Mouse (Mus musculus) layer of hippocampus, postnatal 36 days (tissue): ENCODE data around the gene Hs6st2. TPM values are rescaled to one million over a fixed set of nuclear protein-coding genes. Genes with fewer than 3 reads are reported as not detected.

Experiments used
- DNase-seq, 2 experiments: peaks; one replicate each; pipeline ENCODE4 v3.0.0; 2022
- total RNA-seq, 2 experiments: library from RNA; stranded (reverse); gene quantifications; 2 replicates each; pipeline ENCODE4 v1.2.3; 2021

The Hs6st2 gene
- total RNA-seq, result 10 to 100 TPM; 19.4 to 24.4 TPM

- DNase-seq, result no peak
Observed at GRCm38 (mm10) chrX:51681756-51682155, at the start of gene Hs6st2. TSS of gene Hs6st2 (minus strand) at chrX:51681856.

- DNase-seq, result no peak
Observed at GRCm38 (mm10) chrX:51714086-51714745, 32.6 kb upstream of the Hs6st2 start.

- no peak for DNase-seq
Observed at GRCm38 (mm10) chrX:51712996-51713395, 31.3 kb upstream of the Hs6st2 start.

- no peak for DNase-seq
Observed at GRCm38 (mm10) chrX:51702823-51703222, 21.2 kb upstream of the Hs6st2 start.

GRCm38 (mm10) chrX:51699079-51699478, 17.4 kb upstream of the Hs6st2 start:
- no peak for DNase-seq

- no peak for DNase-seq
Observed at GRCm38 (mm10) chrX:51686048-51686949, 4.6 kb upstream of the Hs6st2 start.

GRCm38 (mm10) chrX:51684336-51685056, 2.8 kb upstream of the Hs6st2 start:
- DNase-seq, result no peak

GRCm38 (mm10) chrX:51681170-51681667, 437 bp downstream of the Hs6st2 start:
- DNase-seq, result peak; percentile 5 to 15

GRCm38 (mm10) chrX:51680428-51681169, 1.1 kb downstream of the Hs6st2 start:
- peak; percentile 9 to 13 for DNase-seq

GRCm38 (mm10) chrX:51679601-51680427, 1.8 kb downstream of the Hs6st2 start:
- peak; percentile 5 to 18 for DNase-seq

GRCm38 (mm10) chrX:51658236-51658635, 23.4 kb downstream of the Hs6st2 start:
- no peak for DNase-seq

GRCm38 (mm10) chrX:51642661-51643257, 38.9 kb downstream of the Hs6st2 start:
- no peak for DNase-seq

GRCm38 (mm10) chrX:51635756-51636155, 45.9 kb downstream of the Hs6st2 start:
- no peak for DNase-seq

GRCm38 (mm10) chrX:51631376-51631775, 50.3 kb downstream of the Hs6st2 start:
- no peak for DNase-seq

GRCm38 (mm10) chrX:51614384-51615004, 67.2 kb downstream of the Hs6st2 start:
- no peak for DNase-seq

- peak; percentile 3 to 11 for DNase-seq
Observed at GRCm38 (mm10) chrX:51610743-51611142, 70.9 kb downstream of the Hs6st2 start.

GRCm38 (mm10) chrX:51606231-51606863, 75.3 kb downstream of the Hs6st2 start:
- DNase-seq, result peak in 1 of 2 experiments; percentile 2

- peak; percentile 11 to 14 for DNase-seq
Observed at GRCm38 (mm10) chrX:51592751-51593150, 88.9 kb downstream of the Hs6st2 start.

- DNase-seq, result no peak
Observed at GRCm38 (mm10) chrX:51590448-51591010, 91.1 kb downstream of the Hs6st2 start.
